Mouse (Mus musculus) lung, adult 18-20 months (tissue): ENCODE data around the gene Gnpnat1.
A peak's percentile ranks its signal among the peaks of the same experiment; 100 is the strongest.

Experiments
- DNase-seq, 2 experiments: peaks; one replicate each; pipeline ENCODE4 v3.0.0; 2022; ENCODE audit warnings: mixed read lengths in 2 of 2

The Gnpnat1 gene

GRCm38 (mm10) chr14:45399836-45400235, 4.9 kb downstream of the Gnpnat1 start:
- peak in 1 of 2 experiments; percentile 29 for DNase-seq

- DNase-seq: no peak
These were observed 15.5 kb downstream of the Gnpnat1 start for GRCm38 (mm10) chr14:45389194-45389593.

- DNase-seq: peak; percentile 92 to 95
These were observed 16.1 kb downstream of the Gnpnat1 start for GRCm38 (mm10) chr14:45388345-45389181.

- DNase-seq: no peak
These were observed 17.2 kb downstream of the Gnpnat1 start for GRCm38 (mm10) chr14:45387480-45387879.

- no peak for DNase-seq
These were observed 19.1 kb downstream of the Gnpnat1 start for GRCm38 (mm10) chr14:45385596-45385995.

- DNase-seq: no peak
These were observed 21.8 kb downstream of the Gnpnat1 start for GRCm38 (mm10) chr14:45382912-45383311.

- DNase-seq: no peak
These were observed 24.0 kb downstream of the Gnpnat1 start for GRCm38 (mm10) chr14:45380756-45381155.

- no peak for DNase-seq
These were observed 25.9 kb downstream of the Gnpnat1 start for GRCm38 (mm10) chr14:45378771-45379170.

- DNase-seq: no peak
These were observed 39.5 kb downstream of the Gnpnat1 start for GRCm38 (mm10) chr14:45365196-45365587.

- DNase-seq: peak; percentile 15 to 36
These were observed 40.2 kb downstream of the Gnpnat1 start for GRCm38 (mm10) chr14:45364211-45365195.

GRCm38 (mm10) chr14:45350931-45351859, 53.5 kb downstream of the Gnpnat1 start, which contains the start of gene Styx:
Styx (plus strand) TSS chr14:45351093.
- peak; percentile 96 for DNase-seq

GRCm38 (mm10) chr14:45329589-45330181, 75.0 kb downstream of the Gnpnat1 start, which contains the start of gene Psmc6:
Psmc6 (plus strand) TSS chr14:45329788.
- DNase-seq: peak; percentile 93

GRCm38 (mm10) chr14:45329018-45329588, 75.6 kb downstream of the Gnpnat1 start:
- no peak for DNase-seq

GRCm38 (mm10) chr14:45328072-45328713, 76.5 kb downstream of the Gnpnat1 start:
- no peak for DNase-seq
